15 mouse cellular contexts compared by ENCODE assay signal in the genomic region with DNA sequence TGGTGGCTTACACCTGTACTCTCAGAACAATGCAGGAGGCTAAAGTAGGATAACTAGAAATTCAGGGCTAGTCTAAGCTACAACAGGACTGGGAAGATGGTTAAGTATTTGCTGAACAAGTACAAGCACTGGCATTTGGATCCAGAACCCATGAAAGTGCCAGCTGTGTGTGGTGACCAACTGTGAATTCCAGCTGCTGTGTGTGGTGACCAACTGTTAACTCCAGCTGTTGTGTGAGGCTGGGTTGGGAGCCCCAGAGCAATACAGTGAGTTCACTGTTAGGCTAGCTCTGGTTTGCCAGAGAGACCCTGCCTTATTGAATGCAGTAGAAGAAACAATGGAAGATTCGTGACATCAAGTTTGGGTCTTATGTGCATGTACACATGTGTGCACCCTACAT. TPM values are rescaled to one million over a fixed set of nuclear protein-coding genes. Genes with fewer than 3 reads are reported as not detected.
DNase-seq lines count a peak whose midpoint lies in the region; ATAC-seq and TF ChIP-seq lines count a peak whose summit lies in the region.
"Had no signal": no experiment of that assay in that cellular context is flagged by ENCODE, and none has a peak within 500 bp of the region (broad histone marks: within the 10 kb centered on the region; RNA-seq: fewer than 3 reads in every experiment).

No protein-coding gene starts in this region.

- no peak for TF ChIP-seq POLR2A in myocyte (IDR thresholded peaks at IDR 0.05; ENCODE audit: insufficient read length, low read depth)

- H3K36me3 ChIP-seq in C2C12 (ENCODE audit: control insufficient read depth, insufficient read depth), result peaks cover 88% of the 10 kb centered on the region
- peaks cover 19% of the 10 kb centered on the region for H3K36me3 ChIP-seq in myocyte (ENCODE audit: control insufficient read depth, insufficient read depth)
- H3K36me3 ChIP-seq in kidney, embryonic 14.5 days (ENCODE audit: control insufficient read depth, insufficient read depth, low read length), result peaks cover 99% of the 10 kb centered on the region

- H3K4me1 ChIP-seq in kidney, embryonic 14.5 days (ENCODE audit: control insufficient read depth, insufficient read depth, low read length), result no peaks in the 10 kb centered on the region

- peaks cover 2% of the 10 kb centered on the region for H3K79me3 ChIP-seq in C2C12 (ENCODE audit: low read depth)

- no peak overlapping the region for H3ac ChIP-seq in C2C12 (ENCODE audit: control insufficient read depth, insufficient read length, low read depth)
- H3ac ChIP-seq in myocyte (ENCODE audit: control insufficient read depth, insufficient read length), result no peak overlapping the region

- H3K9ac ChIP-seq in kidney, embryonic 14.5 days (ENCODE audit: low read depth, low read length), result no peak overlapping the region

- peaks cover 10% of the 10 kb centered on the region for H3K79me2 ChIP-seq in C2C12 (ENCODE audit: control insufficient read depth, insufficient read depth)
- H3K79me2 ChIP-seq in myocyte (ENCODE audit: control insufficient read depth, insufficient read depth), result no peaks in the 10 kb centered on the region

- H3K27me3 ChIP-seq in C2C12 (ENCODE audit: control insufficient read depth, insufficient read depth, insufficient read length) (no peaks in the 10 kb centered on the region), myocyte (ENCODE audit: control insufficient read depth, insufficient read depth, insufficient read length) (no peaks in the 10 kb centered on the region)
- H3K27me3 ChIP-seq in kidney, embryonic 14.5 days (ENCODE audit: control insufficient read depth, insufficient read depth, low read length), result no peaks in the 10 kb centered on the region
- H3K27me3 ChIP-seq: CH12.LX, Patski had no signal

- no peak for TF ChIP-seq CTCF in C2C12 (IDR thresholded peaks at IDR 0.05; ENCODE audit: control insufficient read depth, insufficient read depth, insufficient read length)

- DNase-seq in kidney, adult 8-10 months, result no peak
- DNase-seq: adrenal gland, adult 2 months; adrenal gland, adult 8-10 months; adrenal gland, postnatal 10 days; adrenal gland, postnatal 14 days; adrenal gland, postnatal 25 days; adrenal gland, postnatal 36 days; B cell, adult 2 months had no signal

- H3K4me3 ChIP-seq in C2C12 (ENCODE audit: insufficient read depth, poor library complexity, severe bottlenecking) (no peak overlapping the region), myocyte (no peak overlapping the region)
- H3K4me3 ChIP-seq in kidney, embryonic 14.5 days (ENCODE audit: low read length), result no peak overlapping the region

- no peak overlapping the region for H3K4me2 ChIP-seq in myocyte (ENCODE audit: low read depth)
- H3K4me2 ChIP-seq in kidney, embryonic 14.5 days (replicated peaks; ENCODE audit: low read depth, low read length), result no peak overlapping the region

- H3K27ac ChIP-seq in kidney, embryonic 14.5 days (ENCODE audit: low read depth, low read length), result no peak overlapping the region

- no peak for ATAC-seq in kidney, embryonic 14.5 days (ENCODE audit: low FRiP score, low TSS enrichment)
- ATAC-seq: activated CD4-positive, CD25-positive, alpha-beta regulatory T cell, adult 4 months; CD4-positive, CD25-positive, alpha-beta regulatory T cell, adult 4 months; Patski had no signal

- no peaks in the 10 kb centered on the region for H3K9me3 ChIP-seq in kidney, embryonic 14.5 days (ENCODE audit: control insufficient read depth, low read length)

- WGBS in kidney, embryonic 14.5 days, result 97% methylated on average over 1 of the region's 1 CpGs

TF ChIP-seq in C2C12, 6 proteins besides CTCF, POLR2A, EP300 and RAD21:
- no peak for TF ChIP-seq CEBPB (IDR thresholded peaks at IDR 0.05; ENCODE audit: low read depth)
- TF ChIP-seq MYOD1 (IDR thresholded peaks at IDR 0.05; ENCODE audit: control insufficient read depth, insufficient read length, low read depth), result peak; percentile 68

TF ChIP-seq in myocyte, 11 proteins besides CTCF, POLR2A, EP300 and RAD21:
- peak in 2 of 3 experiments; percentile 41 to 78 for TF ChIP-seq MYOD1 (IDR thresholded peaks at IDR 0.05; ENCODE audit: control insufficient read depth in 1 of 3, insufficient read length in 2 of 3, low read depth in 2 of 3)
- peak in 2 of 3 experiments; percentile 58 to 74 for TF ChIP-seq MYOG (IDR thresholded peaks at IDR 0.05; ENCODE audit: control insufficient read depth in 1 of 3, insufficient read depth in 1 of 3, insufficient read length in 2 of 3, low read depth in 2 of 3)
- peak; percentile 68 for TF ChIP-seq TCF3 (IDR thresholded peaks at IDR 0.05; ENCODE audit: insufficient read length, low read depth)
- peak; percentile 15 for TF ChIP-seq TCF12 (IDR thresholded peaks at IDR 0.05; ENCODE audit: insufficient read depth, poor library complexity, severe bottlenecking)
- no peak for TF ChIP-seq POLR2AphosphoS2 (IDR thresholded peaks at IDR 0.05; ENCODE audit: insufficient read length, low read depth)
- no peak for TF ChIP-seq CEBPB (IDR thresholded peaks at IDR 0.05; ENCODE audit: insufficient read depth, poor library complexity, severe bottlenecking)
- TF ChIP-seq E2F4 (IDR thresholded peaks at IDR 0.05; ENCODE audit: insufficient read depth), result no peak
- TF ChIP-seq SRF (IDR thresholded peaks at IDR 0.05; ENCODE audit: control insufficient read depth, insufficient read length, low read depth), result no peak
- TF ChIP-seq MAX (IDR thresholded peaks at IDR 0.05; ENCODE audit: low read depth), result no peak
- TF ChIP-seq REST (IDR thresholded peaks at IDR 0.05; ENCODE audit: insufficient read depth, insufficient read length), result no peak
- TF ChIP-seq USF1 (IDR thresholded peaks at IDR 0.05; ENCODE audit: low read depth), result no peak

RNA-seq across cellular contexts. Expression of a gene that starts 14.8 kb away (rescaled TPM):
- polyA plus RNA-seq in C2C12 (2012; fragmentation: generic; extraction: Trizol) (38.1 TPM), myocyte (2012; fragmentation: generic; extraction: Trizol) (13.3 TPM)
- 43.9 and 66.6 TPM in 2 replicates for polyA plus RNA-seq in kidney, embryonic 14.5 days (2014; fragmentation: Nextera tagmentation; extraction: Ambion mirVana)

RNA-seq across cellular contexts. Expression of a gene that starts 15.8 kb away (rescaled TPM):
- polyA plus RNA-seq in C2C12 (2012; fragmentation: generic; extraction: Trizol) (13.2 TPM), myocyte (2012; fragmentation: generic; extraction: Trizol) (3.7 TPM)
- 13.4 and 14.8 TPM in 2 replicates for polyA plus RNA-seq in kidney, embryonic 14.5 days (2014; fragmentation: Nextera tagmentation; extraction: Ambion mirVana)

RNA-seq across cellular contexts. Expression of a gene that starts 27.1 kb away (rescaled TPM):
- polyA plus RNA-seq in C2C12 (2012; fragmentation: generic; extraction: Trizol) (0.26 TPM), myocyte (2012; fragmentation: generic; extraction: Trizol) (0.13 TPM)
- polyA plus RNA-seq in kidney, embryonic 14.5 days (2014; fragmentation: Nextera tagmentation; extraction: Ambion mirVana), result 4.6 and 5.3 TPM in 2 replicates
- polyA plus RNA-seq: activated CD4-positive, CD25-positive, alpha-beta regulatory T cell, adult 4 months had no signal

RNA-seq across cellular contexts. Expression of a gene that starts 31.1 kb away (rescaled TPM):
- polyA plus RNA-seq in C2C12 (2012; fragmentation: generic; extraction: Trizol), result 3.8 TPM
- polyA plus RNA-seq in myocyte (2012; fragmentation: generic; extraction: Trizol), result 4.3 TPM
- 5.0 and 8.2 TPM in 2 replicates for polyA plus RNA-seq in kidney, embryonic 14.5 days (2014; fragmentation: Nextera tagmentation; extraction: Ambion mirVana)
